Comparison of ENCODE assay signal across 7 mouse cellular contexts in genomic region chr15:10583408-10583807, GRCm38 (mm10). TPM values are rescaled to one million over a fixed set of nuclear protein-coding genes. Genes with fewer than 3 reads are reported as not detected.
DNase-seq lines count a peak whose midpoint lies in the region; ATAC-seq lines count a peak whose summit lies in the region.

No protein-coding gene starts in this region.

- ATAC-seq in CD4-positive, CD25-positive, alpha-beta regulatory T cell, adult 4 months, result peak; percentile 75
- ATAC-seq in hematopoietic stem cell, adult 5-6 weeks (replicated peaks in 1 of 2; ENCODE audit: insufficient read depth in 1 of 2, low FRiP score in 2 of 2, low TSS enrichment in 1 of 2, low read depth in 1 of 2, poor library complexity in 2 of 2, severe bottlenecking in 2 of 2), result peak; percentile 98 to 100
- ATAC-seq in midbrain, embryonic 12.5 days (ENCODE audit: low FRiP score, low read depth), result peak; percentile 82

- H3K4me1 ChIP-seq in embryonic facial prominence, embryonic 10.5 days, result no peaks in the 10 kb centered on the region
- H3K4me1 ChIP-seq in limb, embryonic 10.5 days, result no peaks in the 10 kb centered on the region
- H3K4me1 ChIP-seq in midbrain, embryonic 12.5 days, result no peaks in the 10 kb centered on the region

- H3K36me3 ChIP-seq in embryonic facial prominence, embryonic 10.5 days (replicated peaks), result peaks cover 60% of the 10 kb centered on the region
- peaks cover 63% of the 10 kb centered on the region for H3K36me3 ChIP-seq in limb, embryonic 10.5 days
- peaks cover 22% of the 10 kb centered on the region for H3K36me3 ChIP-seq in midbrain, embryonic 12.5 days

- no peak overlapping the region for H3K4me2 ChIP-seq in midbrain, embryonic 12.5 days (replicated peaks)

- peak; percentile 55 for DNase-seq in MN1 (ENCODE audit: low spot score)
- peak; percentile 67 for DNase-seq in embryonic facial prominence, embryonic 10.5 days (ENCODE audit: low spot score)
- peak; percentile 55 for DNase-seq in limb, embryonic 10.5 days (ENCODE audit: low spot score)
- peak; percentile 21 to 59 for DNase-seq in spleen, postnatal 14 days (ENCODE audit: low spot score in 2 of 2)

- H3K27me3 ChIP-seq in embryonic facial prominence, embryonic 10.5 days (replicated peaks; ENCODE audit: low read depth, poor library complexity, severe bottlenecking), result no peaks in the 10 kb centered on the region
- H3K27me3 ChIP-seq in limb, embryonic 10.5 days (ENCODE audit: low read depth, poor library complexity, severe bottlenecking), result no peaks in the 10 kb centered on the region
- H3K27me3 ChIP-seq in midbrain, embryonic 12.5 days, result no peaks in the 10 kb centered on the region

- no peak overlapping the region for H3K4me3 ChIP-seq in embryonic facial prominence, embryonic 10.5 days
- no peak overlapping the region for H3K4me3 ChIP-seq in limb, embryonic 10.5 days
- no peak overlapping the region for H3K4me3 ChIP-seq in midbrain, embryonic 12.5 days

- no peak overlapping the region for H3K27ac ChIP-seq in embryonic facial prominence, embryonic 10.5 days (replicated peaks)
- no peak overlapping the region for H3K27ac ChIP-seq in limb, embryonic 10.5 days
- no peak overlapping the region for H3K27ac ChIP-seq in midbrain, embryonic 12.5 days (replicated peaks)

- no peaks in the 10 kb centered on the region for H3K9me3 ChIP-seq in embryonic facial prominence, embryonic 10.5 days
- no peaks in the 10 kb centered on the region for H3K9me3 ChIP-seq in limb, embryonic 10.5 days (replicated peaks)
- no peaks in the 10 kb centered on the region for H3K9me3 ChIP-seq in midbrain, embryonic 12.5 days

- H3K9ac ChIP-seq in midbrain, embryonic 12.5 days (replicated peaks), result no peak overlapping the region

- 46% methylated on average over 8 of the region's 8 CpGs for WGBS in embryonic facial prominence, embryonic 10.5 days
- 56% methylated on average over 8 of the region's 8 CpGs for WGBS in limb, embryonic 10.5 days
- WGBS in midbrain, embryonic 12.5 days, result 60% methylated on average over 8 of the region's 8 CpGs

RNA-seq across cellular contexts. Expression of gene Ttc23l, which starts 24.9 kb away (rescaled TPM):
- polyA plus RNA-seq in CD4-positive, CD25-positive, alpha-beta regulatory T cell, adult 4 months (2017; shearing (Covaris generic)), result not detected
- not detected in 2 replicates for polyA plus RNA-seq in embryonic facial prominence, embryonic 10.5 days (2016; fragmentation: Nextera tagmentation; extraction: Ambion mirVana)
- total RNA-seq in hematopoietic stem cell, adult 5-6 weeks (2017), result not detected in 2 replicates
- 0.13 TPM in 1 of 2 replicates, not detected in the other for polyA plus RNA-seq in limb, embryonic 10.5 days (2016; fragmentation: Nextera tagmentation; extraction: Ambion mirVana)
- polyA plus RNA-seq in midbrain, embryonic 12.5 days (2016; fragmentation: Nextera tagmentation; extraction: Ambion mirVana), result not detected in 2 replicates
